Mouse (Mus musculus) midbrain, embryonic 11.5 days (tissue): ENCODE results near the gene H6pd. TPM values are rescaled to one million over a fixed set of nuclear protein-coding genes. Genes with fewer than 3 reads are reported as not detected.

ENCODE experiments used
- ATAC-seq: fragments of 200-750 bp; cut with Nextera tagmentation; 2 replicates; pipeline ENCODE4 v1.8.0; 2017; ENCODE audit warnings: moderate TSS enrichment, moderate library complexity; ENCODE audit not compliant: low FRiP score
- DNase-seq: peaks from one replicate; pipeline ENCODE4 v3.0.0; 2015; ENCODE audit warnings: low spot score; ENCODE audit errors: missing footprints
- H3K27ac ChIP-seq: fragments of 300-500 bp; sonication (generic); 2 replicates; pipeline ENCODE4 v1.5.1; 2014; ENCODE audit warnings: low read depth, low read length
- H3K27me3 ChIP-seq: fragments of 300-500 bp; sonication (generic); 2 replicates; pipeline ENCODE4 v1.6.1; 2014; ENCODE audit warnings: mild to moderate bottlenecking, low read length, moderate library complexity, mixed read lengths; ENCODE audit not compliant: control insufficient read depth, insufficient read depth
- H3K36me3 ChIP-seq: fragments of 300-500 bp; sonication (generic); 2 replicates; pipeline ENCODE4 v1.6.1; 2014; ENCODE audit warnings: mild to moderate bottlenecking, low read length, moderate library complexity, mixed read lengths; ENCODE audit not compliant: control insufficient read depth, insufficient read depth
- H3K4me1 ChIP-seq: fragments of 300-500 bp; sonication (generic); 2 replicates; pipeline ENCODE4 v1.6.1; 2014; ENCODE audit warnings: low read length; ENCODE audit not compliant: control insufficient read depth, insufficient read depth
- H3K4me2 ChIP-seq: fragments of 300-500 bp; sonication (generic); 2 replicates; pipeline ENCODE4 v1.6.1; 2014; ENCODE audit warnings: mild to moderate bottlenecking, moderate library complexity
- H3K4me3 ChIP-seq: fragments of 300-500 bp; sonication (generic); 2 replicates; pipeline ENCODE4 v1.5.1; 2014; ENCODE audit warnings: low read depth, low read length
- H3K9ac ChIP-seq: fragments of 300-500 bp; sonication (generic); 2 replicates; pipeline ENCODE4 v1.6.1; 2014; ENCODE audit warnings: low read length
- H3K9me3 ChIP-seq: fragments of 300-500 bp; sonication (generic); 2 replicates; pipeline ENCODE4 v1.6.1; 2016; ENCODE audit warnings: low read length; ENCODE audit not compliant: control insufficient read depth
- WGBS: fragments of 180-500 bp; shearing (Covaris S2); extraction: QIAGEN DNeasy Blood & Tissue Kit; methylation state at CpG from one replicate; pipeline ENCODE4 v1.1.7; 2014; 5-methylcytosine and 5-hydroxymethylcytosine counted together
- polyA plus RNA-seq: library from polyadenylated mRNA; unstranded; fragments of >200 nt; fragmentation: Nextera tagmentation; extraction: Ambion mirVana; gene quantifications from 2 replicates; pipeline ENCODE4 v1.2.1, GENCODE M21; 2014

Gene H6pd
- polyA plus RNA-seq, 1 experiment from 2014 or later: 2.4 TPM

GRCm38 (mm10) chr4:149977801-149978544 is 30.9 kb downstream of the H6pd start:
- Histone ChIP-seq H3K4me3 (no peak overlapping the region), H3K9me3 (no peaks in the 10 kb centered on the region), H3K4me1 (peaks cover 3% of the 10 kb centered on the region; the same call in 1 of the 2 replicates), H3K27me3 (peaks cover 2% of the 10 kb centered on the region; the same call in 1 of the 2 replicates), H3K9ac (no peak overlapping the region), H3K27ac (no peak overlapping the region), H3K4me2 (no peak overlapping the region), H3K36me3 (no peaks in the 10 kb centered on the region)
- 75% methylated on average over 17 of the region's 17 CpGs for WGBS
- DNase-seq (no peak), ATAC-seq (no peak)

GRCm38 (mm10) chr4:149977181-149977580 is 31.6 kb downstream of the H6pd start:
- Histone ChIP-seq H3K36me3 (no peaks in the 10 kb centered on the region), H3K4me1 (peaks cover 3% of the 10 kb centered on the region; the same call in 1 of the 2 replicates), H3K9ac (no peak overlapping the region), H3K4me2 (no peak overlapping the region), H3K27ac (no peak overlapping the region), H3K4me3 (no peak overlapping the region), H3K9me3 (no peaks in the 10 kb centered on the region), H3K27me3 (peaks cover 2% of the 10 kb centered on the region; the same call in 1 of the 2 replicates)
- DNase-seq: no peak
- 80% methylated on average over 6 of the region's 6 CpGs for WGBS
- no peak for ATAC-seq

GRCm38 (mm10) chr4:149975730-149976254 is 33.0 kb downstream of the H6pd start:
- Histone ChIP-seq H3K9ac (no peak overlapping the region), H3K4me1 (peaks cover 3% of the 10 kb centered on the region; the same call in 1 of the 2 replicates), H3K4me3 (no peak overlapping the region), H3K9me3 (no peaks in the 10 kb centered on the region), H3K4me2 (no peak overlapping the region), H3K27ac (no peak overlapping the region), H3K27me3 (peaks cover 2% of the 10 kb centered on the region; the same call in 1 of the 2 replicates), H3K36me3 (no peaks in the 10 kb centered on the region)
- DNase-seq (no peak), ATAC-seq (no peak)
- WGBS: 76% methylated on average over 5 of the region's 5 CpGs

GRCm38 (mm10) chr4:149975291-149975690 is 33.5 kb downstream of the H6pd start:
- H3K4me2 ChIP-seq: no peak overlapping the region
- WGBS: 68% methylated on average over 8 of the region's 8 CpGs
- DNase-seq (no peak), ATAC-seq (no peak)
- H3K4me1 ChIP-seq: peaks cover 3% of the 10 kb centered on the region; the same call in 1 of the 2 replicates
- H3K4me3 ChIP-seq: no peak overlapping the region
- H3K27ac ChIP-seq: no peak overlapping the region
- H3K27me3 ChIP-seq: peaks cover 2% of the 10 kb centered on the region; the same call in 1 of the 2 replicates
- no peaks in the 10 kb centered on the region for H3K36me3 ChIP-seq
- no peak overlapping the region for H3K9ac ChIP-seq
- H3K9me3 ChIP-seq: no peaks in the 10 kb centered on the region

- Histone ChIP-seq H3K36me3 (no peaks in the 10 kb centered on the region), H3K9me3 (no peaks in the 10 kb centered on the region), H3K27ac (no peak overlapping the region), H3K27me3 (no peaks in the 10 kb centered on the region), H3K9ac (no peak overlapping the region), H3K4me3 (no peak overlapping the region), H3K4me1 (no peaks in the 10 kb centered on the region), H3K4me2 (no peak overlapping the region)
- DNase-seq: no peak
- 82% methylated on average over 9 of the region's 9 CpGs for WGBS
- ATAC-seq: no peak
These were observed 37.4 kb downstream of the H6pd start for GRCm38 (mm10) chr4:149971393-149971792.

GRCm38 (mm10) chr4:149968526-149968925 is 40.3 kb downstream of the H6pd start:
- Histone ChIP-seq H3K36me3 (no peaks in the 10 kb centered on the region), H3K9me3 (no peaks in the 10 kb centered on the region), H3K4me3 (no peak overlapping the region), H3K4me2 (no peak overlapping the region), H3K27ac (no peak overlapping the region), H3K27me3 (no peaks in the 10 kb centered on the region), H3K9ac (no peak overlapping the region), H3K4me1 (no peaks in the 10 kb centered on the region)
- WGBS: 52% methylated on average over 6 of the region's 6 CpGs
- ATAC-seq (no peak), DNase-seq (no peak)

GRCm38 (mm10) chr4:149966963-149967362 is 41.9 kb downstream of the H6pd start:
- Histone ChIP-seq H3K9ac (no peak overlapping the region), H3K36me3 (no peaks in the 10 kb centered on the region), H3K9me3 (no peaks in the 10 kb centered on the region; the same call in 1 of the 2 replicates), H3K27me3 (no peaks in the 10 kb centered on the region), H3K4me2 (no peak overlapping the region), H3K4me3 (no peak overlapping the region), H3K27ac (no peak overlapping the region), H3K4me1 (no peaks in the 10 kb centered on the region)
- ATAC-seq (no peak), DNase-seq (no peak)
- WGBS: 86% methylated on average over 9 of the region's 9 CpGs

GRCm38 (mm10) chr4:149966252-149966651 is 42.6 kb downstream of the H6pd start:
- Histone ChIP-seq H3K36me3 (no peaks in the 10 kb centered on the region), H3K4me2 (no peak overlapping the region), H3K4me3 (no peak overlapping the region), H3K27me3 (no peaks in the 10 kb centered on the region), H3K27ac (no peak overlapping the region), H3K9ac (no peak overlapping the region), H3K9me3 (no peaks in the 10 kb centered on the region; the same call in 1 of the 2 replicates), H3K4me1 (no peaks in the 10 kb centered on the region)
- no peak for ATAC-seq
- 85% methylated on average over 5 of the region's 5 CpGs for WGBS
- no peak for DNase-seq

- no peaks in the 10 kb centered on the region for H3K27me3 ChIP-seq
- no peak for ATAC-seq
- no peaks in the 10 kb centered on the region for H3K36me3 ChIP-seq
- no peak overlapping the region for H3K4me2 ChIP-seq
- no peak overlapping the region for H3K27ac ChIP-seq
- no peak for DNase-seq
- no peaks in the 10 kb centered on the region; the same call in 1 of the 2 replicates for H3K9me3 ChIP-seq
- H3K4me1 ChIP-seq: no peaks in the 10 kb centered on the region
- 75% methylated on average over 6 of the region's 6 CpGs for WGBS
- H3K4me3 ChIP-seq: no peak overlapping the region
- H3K9ac ChIP-seq: no peak overlapping the region
These were observed 43.2 kb downstream of the H6pd start for GRCm38 (mm10) chr4:149965672-149966071.
